Mouse (Mus musculus) testis, postnatal 10 days (tissue): ENCODE measurements around the gene Trpc5.
A peak's percentile ranks its signal among the peaks of the same experiment; 100 is the strongest.

Experiments used
- DNase-seq: peaks from one replicate; pipeline ENCODE4 v3.0.0; 2021; ENCODE audit warnings: low spot score

The Trpc5 gene

GRCm38 (mm10) chrX:144688142-144688206, at the start of gene Trpc5:
Trpc5 (minus strand) TSS chrX:144688180.
- no peak for DNase-seq

- DNase-seq: no peak
These were observed 28.4 kb upstream of the Trpc5 start for GRCm38 (mm10) chrX:144716330-144716729.

- DNase-seq: no peak
These were observed 1.8 kb upstream of the Trpc5 start for GRCm38 (mm10) chrX:144689859-144690181.

GRCm38 (mm10) chrX:144689119-144689858, 1.3 kb upstream of the Trpc5 start:
- peak; percentile 35 for DNase-seq

- DNase-seq: peak; percentile 38
These were observed 483 bp upstream of the Trpc5 start, which contains the start of gene Rtl4 for GRCm38 (mm10) chrX:144688207-144689118. Rtl4 (plus strand) TSS chrX:144688907.

GRCm38 (mm10) chrX:144687742-144688141, 238 bp downstream of the Trpc5 start:
- DNase-seq: no peak

GRCm38 (mm10) chrX:144652196-144652595, 35.8 kb downstream of the Trpc5 start:
- no peak for DNase-seq

- DNase-seq: no peak
These were observed 42.6 kb downstream of the Trpc5 start for GRCm38 (mm10) chrX:144645394-144645793.

GRCm38 (mm10) chrX:144644756-144645155, 43.2 kb downstream of the Trpc5 start:
- no peak for DNase-seq

GRCm38 (mm10) chrX:144612753-144613152, 75.2 kb downstream of the Trpc5 start:
- DNase-seq: no peak

GRCm38 (mm10) chrX:144536431-144536830, 151.5 kb downstream of the Trpc5 start:
- no peak for DNase-seq

- DNase-seq: no peak
These were observed 161.9 kb downstream of the Trpc5 start for GRCm38 (mm10) chrX:144526042-144526441.

GRCm38 (mm10) chrX:144523239-144523638, 164.7 kb downstream of the Trpc5 start:
- no peak for DNase-seq

GRCm38 (mm10) chrX:144491394-144491793, 196.6 kb downstream of the Trpc5 start:
- DNase-seq: no peak

GRCm38 (mm10) chrX:144464416-144464815, 223.6 kb downstream of the Trpc5 start:
- DNase-seq: no peak

GRCm38 (mm10) chrX:144456281-144456680, 231.7 kb downstream of the Trpc5 start, which contains the start of gene Trpc5os:
Trpc5os (plus strand) TSS chrX:144456581.
- DNase-seq: no peak

- no peak for DNase-seq
These were observed 264.1 kb downstream of the Trpc5 start for GRCm38 (mm10) chrX:144423848-144424247.

GRCm38 (mm10) chrX:144421091-144421490, 266.9 kb downstream of the Trpc5 start:
- no peak for DNase-seq

- DNase-seq: no peak
These were observed 267.7 kb downstream of the Trpc5 start for GRCm38 (mm10) chrX:144420259-144420658.

GRCm38 (mm10) chrX:144408036-144408435, 279.9 kb downstream of the Trpc5 start:
- DNase-seq: no peak

- DNase-seq: peak; percentile 60
These were observed 284.5 kb downstream of the Trpc5 start for GRCm38 (mm10) chrX:144403526-144403925.

- no peak for DNase-seq
These were observed 313.8 kb downstream of the Trpc5 start for GRCm38 (mm10) chrX:144374196-144374595.

GRCm38 (mm10) chrX:144338355-144338754, 349.6 kb downstream of the Trpc5 start:
- DNase-seq: no peak

- DNase-seq: no peak
These were observed 350.0 kb downstream of the Trpc5 start for GRCm38 (mm10) chrX:144337938-144338337.
